7 mouse cellular contexts compared by ENCODE assay signal in genomic region chr9:14698582-14699287, GRCm38 (mm10). TPM values are rescaled to one million over a fixed set of nuclear protein-coding genes. Genes with fewer than 3 reads are reported as not detected.
DNase-seq lines count a peak whose midpoint lies in the region; ATAC-seq lines count a peak whose summit lies in the region.

No protein-coding gene starts in this region.

- H3K9ac ChIP-seq in intestine, embryonic 16.5 days (ENCODE audit: low read depth, low read length), result no peak overlapping the region
- H3K9ac ChIP-seq in midbrain, embryonic 11.5 days (ENCODE audit: low read length), result no peak overlapping the region

- DNase-seq in adrenal gland, adult 8-10 months, result peak; percentile 77
- peak; percentile 88 for DNase-seq in embryo, embryonic 9.5 days (ENCODE audit: extremely low spot score)
- DNase-seq in gastrocnemius, postnatal 4 days (ENCODE audit: low spot score in 2 of 2), result peak; percentile 79 to 85
- peak; percentile 94 to 95 for DNase-seq in left cerebral cortex, postnatal 25 days (ENCODE audit: low spot score in 2 of 2)
- peak; percentile 99 for DNase-seq in midbrain, embryonic 11.5 days (ENCODE audit: low spot score, missing footprints)
- DNase-seq in skeletal muscle tissue, adult 2 months (ENCODE audit: low read depth, low spot score), result peak; percentile 87

- no peak overlapping the region for H3K4me2 ChIP-seq in intestine, embryonic 16.5 days (ENCODE audit: low read depth, low read length)
- H3K4me2 ChIP-seq in midbrain, embryonic 11.5 days, result no peak overlapping the region

- intact Hi-C loops in left cerebral cortex, postnatal 25 days (cut with DNase I), result loop anchor here (1.0 to 10.0 kb wide), 4 partner anchors 101 to 354 kb away; no protein-coding TSS in a partner anchor

- WGBS in intestine, embryonic 16.5 days, result 54% methylated on average over 12 of the region's 12 CpGs
- WGBS in midbrain, embryonic 11.5 days, result 59% methylated on average over 12 of the region's 12 CpGs

- H3K9me3 ChIP-seq in intestine, embryonic 16.5 days (ENCODE audit: control insufficient read depth, low read length), result no peaks in the 10 kb centered on the region
- H3K9me3 ChIP-seq in midbrain, embryonic 11.5 days (ENCODE audit: control insufficient read depth, low read length), result no peaks in the 10 kb centered on the region

- ATAC-seq in intestine, embryonic 16.5 days, result peak; percentile 91
- ATAC-seq in midbrain, embryonic 11.5 days (ENCODE audit: low FRiP score), result peak; percentile 95

- no peaks in the 10 kb centered on the region for H3K36me3 ChIP-seq in intestine, embryonic 16.5 days (ENCODE audit: control insufficient read depth, insufficient read depth, low read length)
- no peaks in the 10 kb centered on the region for H3K36me3 ChIP-seq in midbrain, embryonic 11.5 days (ENCODE audit: control insufficient read depth, insufficient read depth, low read length)

- no peak overlapping the region for H3K4me3 ChIP-seq in intestine, embryonic 16.5 days (ENCODE audit: low read length)
- H3K4me3 ChIP-seq in midbrain, embryonic 11.5 days (ENCODE audit: low read depth, low read length), result no peak overlapping the region

- no peaks in the 10 kb centered on the region for H3K4me1 ChIP-seq in intestine, embryonic 16.5 days (ENCODE audit: control insufficient read depth, insufficient read depth, low read length)
- no peaks in the 10 kb centered on the region for H3K4me1 ChIP-seq in midbrain, embryonic 11.5 days (ENCODE audit: control insufficient read depth, insufficient read depth, low read length)

- no peaks in the 10 kb centered on the region for H3K27me3 ChIP-seq in intestine, embryonic 16.5 days (replicated peaks; ENCODE audit: control insufficient read depth, insufficient read depth, low read length)
- H3K27me3 ChIP-seq in midbrain, embryonic 11.5 days (ENCODE audit: control insufficient read depth, insufficient read depth, low read length), result no peaks in the 10 kb centered on the region

- H3K27ac ChIP-seq in intestine, embryonic 16.5 days (ENCODE audit: low read length), result no peak overlapping the region
- no peak overlapping the region for H3K27ac ChIP-seq in midbrain, embryonic 11.5 days (ENCODE audit: low read depth, low read length)

RNA-seq across cellular contexts. Expression of gene Piwil4, which starts 41.8 kb away (rescaled TPM):
- total RNA-seq in adrenal gland, adult 8-10 months (2022), result under 1 TPM in 3 of 4 experiments, not detected in 1; 0.09 to 0.27 (median 0.15) TPM
- total RNA-seq in gastrocnemius, postnatal 4 days (2021), result under 1 TPM; 0.23 to 0.25 TPM
- 0.21 TPM in 2 replicates for polyA plus RNA-seq in intestine, embryonic 16.5 days (2015; fragmentation: Nextera tagmentation; extraction: Ambion mirVana)
- total RNA-seq in left cerebral cortex, postnatal 25 days (2021), result not detected
- 0.08 and 0.12 TPM in 2 replicates for polyA plus RNA-seq in midbrain, embryonic 11.5 days (2014; fragmentation: Nextera tagmentation; extraction: Ambion mirVana)

RNA-seq across cellular contexts. Expression of gene Fut4, which starts 53.5 kb away (rescaled TPM):
- total RNA-seq in adrenal gland, adult 8-10 months (2022), result 1 to 10 TPM; 1.2 to 2.6 (median 1.7) TPM
- total RNA-seq in gastrocnemius, postnatal 4 days (2021), result 1 to 10 TPM in 1 of 2 experiments, under 1 TPM in 1; 0.98 to 1.2 TPM
- polyA plus RNA-seq in intestine, embryonic 16.5 days (2015; fragmentation: Nextera tagmentation; extraction: Ambion mirVana), result 4.6 and 5.2 TPM in 2 replicates
- under 1 TPM; 0.16 to 0.27 TPM for total RNA-seq in left cerebral cortex, postnatal 25 days (2021)
- polyA plus RNA-seq in midbrain, embryonic 11.5 days (2014; fragmentation: Nextera tagmentation; extraction: Ambion mirVana), result 1.6 and 2.1 TPM in 2 replicates

RNA-seq across cellular contexts. Expression of gene Amotl1, which starts 53.9 kb away (rescaled TPM):
- total RNA-seq in adrenal gland, adult 8-10 months (2022), result 10 to 100 TPM; 26.5 to 48.4 (median 40.6) TPM
- 100 to 1,000 TPM; 330 to 368 TPM for total RNA-seq in gastrocnemius, postnatal 4 days (2021)
- polyA plus RNA-seq in intestine, embryonic 16.5 days (2015; fragmentation: Nextera tagmentation; extraction: Ambion mirVana), result 8.1 and 8.4 TPM in 2 replicates
- 10 to 100 TPM; 13.6 to 15.8 TPM for total RNA-seq in left cerebral cortex, postnatal 25 days (2021)
- polyA plus RNA-seq in midbrain, embryonic 11.5 days (2014; fragmentation: Nextera tagmentation; extraction: Ambion mirVana), result 14.8 and 15.2 TPM in 2 replicates

Comparison
In these comparisons a context has a peak if more than half of its experiments do, and no peak if none do; other contexts are left out.
1. RNA of gene Amotl1, which starts 53.9 kb away (total RNA-seq): 330 to 368 TPM in gastrocnemius, postnatal 4 days; 26.5 to 48.4 TPM in adrenal gland, adult 8-10 months and 13.6 to 15.8 TPM in left cerebral cortex, postnatal 25 days; every median in the first group is over 4 times any median in the second.
2. Peak in every context shown above with its lines, with median percentiles within 50 percentile points of each other: DNase-seq.